Mouse (Mus musculus) CH12.LX (cell line): Measurements from ENCODE around the gene Plcxd2. TPM values are rescaled to one million over a fixed set of nuclear protein-coding genes. Genes with fewer than 3 reads are reported as not detected.

ENCODE experiments used
- DNase-seq: peaks from one replicate; pipeline ENCODE4 v3.0.0-alpha.2; 2013; ENCODE audit errors: extremely low read depth
- H3K27ac ChIP-seq: 2 replicates; pipeline ENCODE4 v1.5.1; 2012; ENCODE audit warnings: low read depth, mild to moderate bottlenecking, control low read depth, moderate library complexity; ENCODE audit not compliant: insufficient read depth
- H3K27me3 ChIP-seq: replicated peaks from 2 replicates; pipeline ENCODE3; 2012; ENCODE audit warnings: inconsistent platforms
- H3K36me3 ChIP-seq, 2 experiments: replicated peaks in 1 of 2; 2 replicates each; pipeline versions ENCODE3 to v1.6.1; 2012; ENCODE audit warnings: inconsistent platforms in 1 of 2, low read length in 1 of 2, mild to moderate bottlenecking in 1 of 2, mixed read lengths in 1 of 2, moderate library complexity in 1 of 2; ENCODE audit not compliant: control insufficient read depth in 1 of 2, insufficient read depth in 1 of 2
- H3K4me1 ChIP-seq, 2 experiments: 2 replicates each; pipeline ENCODE4 v1.6.1; 2012; ENCODE audit warnings: inconsistent platforms in 1 of 2, moderate library complexity in 1 of 2; ENCODE audit not compliant: insufficient read depth in 2 of 2, control insufficient read depth in 1 of 2
- H3K4me2 ChIP-seq: 2 replicates; pipeline ENCODE4 v1.6.1; 2012; ENCODE audit warnings: low read depth, mild to moderate bottlenecking, control low read depth; ENCODE audit not compliant: poor library complexity, insufficient read depth, severe bottlenecking
- H3K4me3 ChIP-seq, 3 experiments: fragments of 150-350 bp in 1 of 3; sonication (generic) in 1 of 3; replicated peaks in 1 of 3; 2 replicates each; pipeline versions ENCODE3 to v1.5.1; 2011 to 2012; ENCODE audit warnings: low read depth in 2 of 3, low read length in 2 of 3, mild to moderate bottlenecking in 2 of 3, moderate library complexity in 2 of 3, control low read depth in 1 of 3, improper control_type of control experiment in 1 of 3, inconsistent platforms in 1 of 3, mixed read lengths in 1 of 3; ENCODE audit not compliant: poor library complexity in 1 of 3
- H3K79me2 ChIP-seq: replicated peaks from 2 replicates; pipeline ENCODE4 v1.6.1; 2012; ENCODE audit warnings: mild to moderate bottlenecking, moderate library complexity; ENCODE audit not compliant: control insufficient read depth, poor library complexity, insufficient read depth, severe bottlenecking; ENCODE audit errors: extremely low read depth
- H3K9ac ChIP-seq: 2 replicates; pipeline ENCODE4 v1.6.1; 2012; ENCODE audit warnings: low read depth, mild to moderate bottlenecking, control low read depth, moderate library complexity; ENCODE audit not compliant: insufficient read depth
- H3K9me3 ChIP-seq: replicated peaks from 2 replicates; pipeline ENCODE3; 2012; ENCODE audit warnings: low read length, inconsistent platforms, mixed read lengths
- ELF1 ChIP-seq: IDR thresholded peaks from 2 replicates; pipeline ENCODE4 v1.6.1; 2014; ENCODE audit warnings: low read depth, mild to moderate bottlenecking, inconsistent platforms, low read length, improper control_type of control experiment
- ETS1 ChIP-seq: conservative IDR thresholded peaks from 2 replicates; pipeline ENCODE4 v1.6.1; 2012; ENCODE audit warnings: low read depth, mild to moderate bottlenecking, inconsistent platforms, low read length, improper control_type of control experiment, moderate library complexity
- GABPA ChIP-seq: IDR thresholded peaks from 2 replicates; pipeline ENCODE4 v1.6.1; 2012; ENCODE audit warnings: low read depth, low read length, improper control_type of control experiment, inconsistent platforms; ENCODE audit not compliant: insufficient replicate concordance
- JUND ChIP-seq: conservative IDR thresholded peaks from 2 replicates; pipeline ENCODE4 v1.6.1; 2011; ENCODE audit warnings: low read depth, low read length, improper control_type of control experiment
- MAFK ChIP-seq: IDR thresholded peaks from 2 replicates; pipeline ENCODE4 v1.6.1; 2011; ENCODE audit warnings: low read length, improper control_type of control experiment; ENCODE audit not compliant: insufficient replicate concordance
- MAX ChIP-seq: IDR thresholded peaks from 2 replicates; pipeline ENCODE4 v1.6.1; 2011; ENCODE audit warnings: low read length, improper control_type of control experiment
- MAZ ChIP-seq: IDR thresholded peaks from 2 replicates; pipeline ENCODE4 v1.6.1; 2012; ENCODE audit warnings: low read depth, mild to moderate bottlenecking, inconsistent platforms, low read length, improper control_type of control experiment, moderate library complexity
- MEF2A ChIP-seq: IDR thresholded peaks from 2 replicates; pipeline ENCODE4 v1.6.1; 2014; ENCODE audit warnings: low read depth, mild to moderate bottlenecking, inconsistent platforms, low read length, improper control_type of control experiment, borderline replicate concordance
- NELFE ChIP-seq: IDR thresholded peaks from 2 replicates; pipeline ENCODE4 v1.6.1; 2011; ENCODE audit warnings: low read depth, low read length, improper control_type of control experiment
- NRF1 ChIP-seq: IDR thresholded peaks from 2 replicates; pipeline ENCODE4 v1.6.1; 2014; ENCODE audit warnings: low read depth, mild to moderate bottlenecking, inconsistent platforms, low read length, improper control_type of control experiment, moderate library complexity
- POLR2AphosphoS2 ChIP-seq: IDR thresholded peaks from 2 replicates; pipeline ENCODE4 v1.6.1; 2011; ENCODE audit warnings: low read depth, low read length, improper control_type of control experiment
- RAD21 ChIP-seq: IDR thresholded peaks from 2 replicates; pipeline ENCODE4 v1.6.1; 2011; ENCODE audit warnings: low read depth, mild to moderate bottlenecking, low read length, improper control_type of control experiment, moderate library complexity
- UBTF ChIP-seq: IDR thresholded peaks from 2 replicates; pipeline ENCODE4 v1.6.1; 2012; ENCODE audit warnings: low read depth, mild to moderate bottlenecking, inconsistent platforms, low read length, improper control_type of control experiment, moderate library complexity
- USF1 ChIP-seq: IDR thresholded peaks from 2 replicates; pipeline ENCODE4 v1.6.1; 2014; ENCODE audit warnings: low read depth, mild to moderate bottlenecking, inconsistent platforms, low read length, improper control_type of control experiment
- ZC3H11A ChIP-seq: IDR thresholded peaks from 2 replicates; pipeline ENCODE4 v1.6.1; 2012; ENCODE audit warnings: low read depth, mild to moderate bottlenecking, inconsistent platforms, low read length, improper control_type of control experiment
- ZKSCAN1 ChIP-seq: IDR thresholded peaks from 2 replicates; pipeline ENCODE4 v1.6.1; 2012; ENCODE audit warnings: low read depth, inconsistent platforms, low read length, improper control_type of control experiment, borderline replicate concordance
- dilution Hi-C: fragments of 300-500 bp; cut with MboI; formaldehyde crosslinking; loops from 2 replicates; pipeline ENCODE4 v1.14.3; 2020; ENCODE audit warnings: low sequenced_read_pairs; ENCODE audit not compliant: extremely low pct_unique_long_range_greater_than_20kb, extremely low pct_ligation_motif_present
- in situ Hi-C: fragments of 300-500 bp; cut with MboI; formaldehyde crosslinking; loops from 3 replicates; pipeline ENCODE4 v1.14.3; 2019; ENCODE audit warnings: low sequenced_read_pairs, low pct_ligation_motif_present, low pct_unique_long_range_greater_than_20kb, mixed read lengths
- polyA plus RNA-seq: library from polyadenylated mRNA; unstranded; fragments of >175 nt; gene quantifications from 2 replicates; pipeline ENCODE4 v1.2.1, GENCODE M21; 2012; ENCODE audit warnings: low read depth; ENCODE audit not compliant: insufficient read length
- total RNA-seq, 2 experiments: library from RNA; depleted of rRNA; stranded (reverse); fragments of 300-350 nt in 1 of 2; fragments of >200 nt in 1 of 2; gene quantifications; 2 replicates each; pipeline ENCODE4 v1.2.3; 2012 to 2014

Plcxd2 gene
- total and polyA plus RNA-seq, 3 experiments = not detected

DNA sequence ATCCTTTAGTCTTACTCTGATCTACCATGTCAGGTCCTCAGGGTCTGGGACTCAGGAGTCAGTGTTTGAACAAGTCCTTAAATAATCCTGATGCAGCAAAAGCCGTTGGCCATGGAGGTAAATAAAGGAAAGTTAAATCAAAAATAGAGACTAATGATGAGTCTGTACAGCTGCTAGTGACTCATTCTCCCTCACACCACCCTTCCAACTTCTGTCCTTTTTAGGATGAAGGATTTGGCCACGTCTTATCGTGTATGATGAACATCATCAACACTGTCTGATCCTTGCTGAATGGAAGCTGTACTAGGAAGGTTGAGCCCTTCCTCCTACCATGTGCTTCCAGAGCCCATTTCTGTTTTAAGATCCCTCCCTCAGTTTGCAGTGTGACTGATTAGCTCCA lies 79.7 kb downstream of the Plcxd2 start:
- DNase-seq = no peak

DNA sequence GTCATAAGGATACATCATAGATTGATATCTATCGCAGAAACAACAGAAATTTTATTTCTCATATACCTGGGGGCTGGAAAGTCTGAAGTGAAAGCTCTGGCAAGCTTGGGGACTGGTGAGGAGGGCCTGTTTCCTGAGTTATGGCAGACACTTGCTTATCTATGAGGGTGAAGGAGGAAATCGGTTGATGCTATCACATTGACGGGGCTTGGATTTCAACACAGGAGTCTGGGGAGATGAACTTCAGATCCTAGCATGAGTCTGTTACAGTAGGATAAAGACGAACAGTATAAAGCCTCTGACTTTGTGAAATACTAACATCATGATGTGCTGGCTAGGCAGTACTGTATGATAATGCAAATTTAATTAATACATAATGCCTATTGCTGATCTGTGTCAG lies 81.9 kb downstream of the Plcxd2 start:
- H3K9me3 ChIP-seq = no peaks in the 10 kb centered on the region
- 0 out of 4 replicates have a peak, but pooled peaks cover 0 to 3% of the 10 kb centered on the region in 2 experiments for H3K4me1 ChIP-seq
- H3K4me2 ChIP-seq = no peak overlapping the region
- DNase-seq = no peak
- in situ Hi-C loops = no loop called here
- dilution Hi-C loops = no loop called here
- TF ChIP-seq GABPA (no peak), RAD21 (no peak)
- TF ChIP-seq, all 38 proteins: peak for 0
- H3K27ac ChIP-seq = no peak overlapping the region
- no peaks in the 10 kb centered on the region for H3K27me3 ChIP-seq
- no peaks in the 10 kb centered on the region for H3K79me2 ChIP-seq
- H3K9ac ChIP-seq = no peak overlapping the region
- no peaks in the 10 kb centered on the region for H3K36me3 ChIP-seq
- no peak overlapping the region for H3K4me3 ChIP-seq

More for the DNA sequence above, 79.7 kb downstream of the Plcxd2 start:
- Histone ChIP-seq H3K4me2 (no peak overlapping the region), H3K4me3 (no peak overlapping the region), H3K79me2 (no peaks in the 10 kb centered on the region), H3K4me1 (peaks cover 0 to 9% of the 10 kb centered on the region in 2 experiments; a peak in 1 of 4 replicates), H3K27me3 (no peaks in the 10 kb centered on the region), H3K27ac (no peak overlapping the region), H3K9me3 (no peaks in the 10 kb centered on the region), H3K9ac (no peak overlapping the region), H3K36me3 (no peaks in the 10 kb centered on the region)
- dilution Hi-C loops = no loop called here
- TF ChIP-seq ELF1 = no peak
- no peak for TF ChIP-seq MAFK
- TF ChIP-seq UBTF = no peak
- no peak for TF ChIP-seq MAX
- TF ChIP-seq ZKSCAN1 = no peak
- TF ChIP-seq USF1 = no peak
- no peak for TF ChIP-seq NRF1
- TF ChIP-seq POLR2AphosphoS2 = no peak
- TF ChIP-seq ETS1 = no peak
- no peak for TF ChIP-seq JUND
- TF ChIP-seq MEF2A = no peak
- no peak for TF ChIP-seq ZC3H11A
- TF ChIP-seq MAZ = no peak
- no peak for TF ChIP-seq NELFE
- in situ Hi-C loops = no loop called here
